Mouse (Mus musculus): ENCODE data around the gene Sdsl. TPM values are rescaled to one million over a fixed set of nuclear protein-coding genes. Genes with fewer than 3 reads are reported as not detected.

The Sdsl gene
- total RNA-seq, 2 experiments from 2014 or later, result 0.40 to 0.55 TPM

Other genes with a start within 250 kb of the Sdsl start
- not detected for gene Lhx5, start 41.1 kb downstream of the Sdsl start, total RNA-seq (2021)
- not detected for gene Sds, start 3.7 kb upstream of the Sdsl start, total RNA-seq (2021)
- gene Plbd2, start 30.8 kb upstream of the Sdsl start, total RNA-seq (2021), result 10 to 100 TPM; 31.7 to 34.3 TPM
- gene Slc8b1, start 38.4 kb upstream of the Sdsl start, total RNA-seq (2021), result 10 to 100 TPM; 12.5 to 13.0 TPM
- 10 to 100 TPM; 47.6 to 50.9 TPM for gene Tpcn1, start 115.9 kb upstream of the Sdsl start, total RNA-seq (2021)
- under 1 TPM in 1 of 2 experiments, not detected in 1; 0.13 TPM for gene Iqcd, start 116.2 kb upstream of the Sdsl start, total RNA-seq (2021)
- gene Rita1, start 139.8 kb upstream of the Sdsl start, total RNA-seq (2021), result 1 to 10 TPM; 4.3 to 5.3 TPM
- 10 to 100 TPM; 20.1 to 22.3 TPM for gene Ddx54, start 139.9 kb upstream of the Sdsl start, total RNA-seq (2021)
- gene Cfap73, start 161.4 kb upstream of the Sdsl start, total RNA-seq (2021), result not detected
- not detected for gene Rasal1, start 176.0 kb upstream of the Sdsl start, total RNA-seq (2021)
- gene Dtx1, start 239.1 kb upstream of the Sdsl start, total RNA-seq (2021), result under 1 TPM; 0.66 to 0.76 TPM